26 mouse cellular contexts compared by ENCODE assay signal in the genomic region with DNA sequence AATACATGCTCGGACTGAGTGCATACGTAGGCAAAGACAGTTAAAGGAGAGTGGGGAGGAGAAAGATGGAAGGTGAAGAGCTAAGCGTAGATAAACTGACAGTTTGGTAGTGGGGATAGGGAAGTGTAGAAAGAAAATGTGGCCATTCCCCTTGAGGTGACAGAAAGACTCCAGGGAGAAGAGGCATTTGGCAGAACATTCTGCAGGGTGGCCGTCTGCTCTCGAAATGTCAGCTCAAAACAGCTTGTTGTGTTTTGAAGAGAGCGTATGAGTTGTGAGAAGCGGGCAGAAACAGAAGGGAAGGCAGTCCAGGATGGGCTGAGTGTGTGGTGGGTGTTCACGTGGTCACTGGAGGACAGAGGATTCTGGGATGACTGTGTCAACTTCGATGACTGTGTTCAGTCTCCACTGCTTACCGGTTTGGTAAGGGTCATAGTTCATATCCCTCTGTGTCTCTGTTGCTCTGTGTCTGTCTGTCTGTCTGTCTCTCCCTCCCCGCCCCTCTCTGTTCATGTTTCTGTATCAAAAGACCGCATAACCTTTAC.
A peak's percentile ranks its signal among the peaks of the same experiment; 100 is the strongest.
DNase-seq lines count a peak whose midpoint lies in the region; ATAC-seq and TF ChIP-seq lines count a peak whose summit lies in the region.
"Had no signal": no experiment of that assay in that cellular context is flagged by ENCODE, and none has a peak within 500 bp of the region (broad histone marks: within the 10 kb centered on the region; RNA-seq: fewer than 3 reads in every experiment).

No protein-coding gene starts in this region.

- no peak overlapping the region for H3K9ac ChIP-seq in forebrain, postnatal 0 days
- no peak overlapping the region for H3K9ac ChIP-seq in forebrain, embryonic 16.5 days (replicated peaks; ENCODE audit: low read depth, low read length)
- no peak overlapping the region for H3K9ac ChIP-seq in liver, embryonic 12.5 days
- H3K9ac ChIP-seq: limb, embryonic 12.5 days; liver, embryonic 15.5 days had no signal

- H3K4me1 ChIP-seq in forebrain, postnatal 0 days (ENCODE audit: insufficient read depth) = peaks cover 9% of the 10 kb centered on the region; the same call in 1 of the 2 replicates
- H3K4me1 ChIP-seq in forebrain, embryonic 16.5 days (replicated peaks; ENCODE audit: control insufficient read depth, insufficient read depth, low read length) = peaks cover 23% of the 10 kb centered on the region
- no peaks in the 10 kb centered on the region for H3K4me1 ChIP-seq in liver, embryonic 12.5 days
- H3K4me1 ChIP-seq: liver, embryonic 15.5 days had no signal

- TF ChIP-seq CTCF in forebrain, postnatal 0 days (IDR thresholded peaks at IDR 0.05; ENCODE audit: low read depth) = no peak

- peak; percentile 52; the same call in 1 of the 2 replicates for ATAC-seq in forebrain, postnatal 0 days
- ATAC-seq in forebrain, embryonic 16.5 days = no peak
- ATAC-seq in liver, embryonic 12.5 days = peak; percentile 49
- ATAC-seq: activated CD4-positive, CD25-positive, alpha-beta regulatory T cell, adult 4 months; hindbrain, embryonic 16.5 days had no signal

- no peak overlapping the region for H3K4me3 ChIP-seq in forebrain, postnatal 0 days (ENCODE audit: low read depth, low read length)
- no peak overlapping the region for H3K4me3 ChIP-seq in forebrain, embryonic 16.5 days (replicated peaks; ENCODE audit: low read length)
- no peak overlapping the region for H3K4me3 ChIP-seq in liver, embryonic 12.5 days
- H3K4me3 ChIP-seq: erythroblast, embryonic 14.5 days; left cerebral cortex, adult 2 months; limb, embryonic 12.5 days; liver, embryonic 15.5 days had no signal

- DNase-seq in cerebellum, adult 11-12 months = peak; percentile 20
- no peak for DNase-seq in cerebellum, adult 11 months
- DNase-seq in forebrain, postnatal 0 days = no peak
- DNase-seq in layer of hippocampus, postnatal 36 days = peak; percentile 15 to 24
- DNase-seq in layer of hippocampus, postnatal 10 days (ENCODE audit: low spot score in 2 of 2) = no peak
- no peak for DNase-seq in spleen, adult 12 weeks (ENCODE audit: low spot score)
- DNase-seq: adrenal gland, adult 2 months; adrenal gland, postnatal 36 days; embryo, embryonic 11 days; gastrocnemius, postnatal 14 days; kidney, adult 2 months; kidney, postnatal 10 days; midbrain, embryonic 14.5 days; right cerebral cortex, postnatal 25 days; spleen, adult 18-20 months; thymus, postnatal 14 days had no signal

- no peaks in the 10 kb centered on the region for H3K27me3 ChIP-seq in forebrain, postnatal 0 days (ENCODE audit: insufficient read depth, low read length)
- H3K27me3 ChIP-seq in forebrain, embryonic 16.5 days (replicated peaks; ENCODE audit: control insufficient read depth, insufficient read depth, low read length) = no peaks in the 10 kb centered on the region
- H3K27me3 ChIP-seq in liver, embryonic 12.5 days (replicated peaks) = no peaks in the 10 kb centered on the region
- H3K27me3 ChIP-seq: CH12.LX; limb, embryonic 12.5 days; liver, embryonic 15.5 days had no signal

- WGBS in forebrain, postnatal 0 days = 77% methylated on average over 12 of the region's 12 CpGs
- 85% methylated on average over 12 of the region's 12 CpGs for WGBS in forebrain, embryonic 16.5 days
- WGBS in liver, embryonic 12.5 days (ENCODE audit: insufficient replicate concordance) = 70% methylated on average over 12 of the region's 12 CpGs

- no peaks in the 10 kb centered on the region for H3K9me3 ChIP-seq in forebrain, postnatal 0 days (ENCODE audit: low read length)
- H3K9me3 ChIP-seq in forebrain, embryonic 16.5 days (ENCODE audit: control insufficient read depth, low read length) = no peaks in the 10 kb centered on the region
- no peaks in the 10 kb centered on the region for H3K9me3 ChIP-seq in liver, embryonic 12.5 days (replicated peaks)
- H3K9me3 ChIP-seq: limb, embryonic 12.5 days; liver, embryonic 15.5 days had no signal

- H3K27ac ChIP-seq in forebrain, postnatal 0 days (ENCODE audit: low read depth, low read length) = no peak overlapping the region
- H3K27ac ChIP-seq in forebrain, embryonic 16.5 days (ENCODE audit: low read length) = no peak overlapping the region
- H3K27ac ChIP-seq in liver, embryonic 12.5 days = no peak overlapping the region
- H3K27ac ChIP-seq: left cerebral cortex, adult 2 months; limb, embryonic 12.5 days; liver, embryonic 15.5 days; macrophage had no signal

- no peak overlapping the region for H3K4me2 ChIP-seq in forebrain, postnatal 0 days (ENCODE audit: low read depth)
- H3K4me2 ChIP-seq in forebrain, embryonic 16.5 days (ENCODE audit: low read length) = no peak overlapping the region
- no peak overlapping the region for H3K4me2 ChIP-seq in liver, embryonic 12.5 days
- H3K4me2 ChIP-seq: limb, embryonic 12.5 days; liver, embryonic 15.5 days had no signal

- H3K36me3 ChIP-seq in forebrain, postnatal 0 days (ENCODE audit: insufficient read depth) = no peaks in the 10 kb centered on the region
- H3K36me3 ChIP-seq in forebrain, embryonic 16.5 days (ENCODE audit: control insufficient read depth, insufficient read depth) = no peaks in the 10 kb centered on the region
- no peaks in the 10 kb centered on the region for H3K36me3 ChIP-seq in liver, embryonic 12.5 days
- H3K36me3 ChIP-seq: limb, embryonic 12.5 days; liver, embryonic 15.5 days had no signal

Comparison
In these comparisons a context has a peak if more than half of its experiments do, and no peak if none do; other contexts are left out.
1. DNase-seq: peak in cerebellum, adult 11-12 months (single experiment) and layer of hippocampus, postnatal 36 days (2 of 2); none in cerebellum, adult 11 months (single experiment), forebrain, postnatal 0 days (single experiment), layer of hippocampus, postnatal 10 days (0 of 2) and spleen, adult 12 weeks (single experiment).